Mouse (Mus musculus): ENCODE measurements around the gene Ctnnb1. TPM values are rescaled to one million over a fixed set of nuclear protein-coding genes. Genes with fewer than 3 reads are reported as not detected.
A peak's percentile ranks its signal among the peaks of the same experiment; 100 is the strongest.

The Ctnnb1 gene
- polyA plus RNA-seq (2015; fragmentation: Nextera tagmentation; extraction: Ambion mirVana), result 615 and 648 TPM in 2 replicates

DNA sequence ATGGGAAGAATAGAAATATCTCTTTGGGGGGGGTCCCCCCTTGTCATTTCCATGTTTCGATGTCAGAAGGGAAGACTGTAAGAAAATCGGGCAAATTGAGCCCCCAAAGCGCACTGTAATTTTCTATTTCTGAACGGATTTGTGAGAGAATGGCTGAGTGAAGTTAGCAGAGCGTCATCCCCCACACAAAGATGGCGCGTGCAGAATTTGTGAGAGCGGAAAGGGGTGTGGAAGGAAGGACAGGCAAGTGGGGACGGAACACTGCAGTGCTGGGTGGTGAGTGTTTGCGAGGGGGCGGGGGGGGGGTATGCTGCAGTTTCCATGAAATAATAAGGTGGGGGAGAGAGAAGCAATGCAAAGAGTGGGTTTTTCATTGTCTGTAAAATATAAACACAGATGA, at the start of gene Ctnnb1:
Ctnnb1 (plus strand) TSS at position 136 of the 400 bp plus-strand sequence.
- Histone ChIP-seq H3K4me1 (peaks cover 10% of the 10 kb centered on the region), H3K9me3 (no peaks in the 10 kb centered on the region), H3K4me2 (replicated peaks) (peak within 1 kb of the TSS; percentile 14; the same call in 1 of the 2 replicates), H3K27ac (replicated peaks) (peak within 1 kb of the TSS; percentile 57), H3K27me3 (no peaks in the 10 kb centered on the region), H3K4me3 (0 out of 2 replicates have a peak within 1 kb of the TSS, but pooled peaks have one; percentile 0), H3K9ac (replicated peaks) (no peak within 1 kb of the TSS), H3K36me3 (no peaks in the 10 kb centered on the region)
- ATAC-seq (replicated peaks), result no peak
- WGBS, result 37% methylated on average over 11 of the region's 11 CpGs

DNA sequence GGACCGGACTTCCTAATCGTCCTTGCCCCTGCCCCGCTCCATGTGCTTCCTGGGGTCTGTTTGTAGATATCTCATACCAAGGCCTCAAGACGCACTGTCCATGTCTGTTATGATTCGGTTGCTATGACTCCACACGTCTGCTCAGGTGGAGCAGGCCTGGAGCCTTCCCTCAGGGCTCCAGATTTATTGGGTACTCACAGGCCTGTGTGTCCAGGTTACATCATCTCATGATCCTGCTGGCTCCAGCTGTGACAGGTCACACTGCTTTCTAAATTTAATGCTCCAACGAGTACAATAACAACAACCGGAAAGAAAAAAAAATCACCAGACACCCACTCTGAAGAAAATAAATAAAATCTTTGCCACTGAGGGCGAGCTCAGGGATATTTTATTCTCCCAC, 48.7 kb upstream of the Ctnnb1 start:
- H3K9me3 ChIP-seq, result no peaks in the 10 kb centered on the region
- WGBS, result 89% methylated on average over 9 of the region's 9 CpGs
- ATAC-seq (replicated peaks), result no peak

GRCm38 (mm10) chr9:120881121-120881520, 47.9 kb upstream of the Ctnnb1 start:
- Histone ChIP-seq H3K9me3 (no peaks in the 10 kb centered on the region), H3K9ac (replicated peaks) (no peak overlapping the region), H3K4me2 (replicated peaks) (no peak overlapping the region), H3K27me3 (no peaks in the 10 kb centered on the region), H3K4me1 (peaks cover 15% of the 10 kb centered on the region), H3K4me3 (no peak overlapping the region), H3K36me3 (no peaks in the 10 kb centered on the region), H3K27ac (replicated peaks) (no peak overlapping the region)
- 88% methylated on average over 15 of the region's 15 CpGs for WGBS
- ATAC-seq (replicated peaks), result no peak

More for the DNA sequence above, 48.7 kb upstream of the Ctnnb1 start:
- Histone ChIP-seq H3K4me2 (replicated peaks) (no peak overlapping the region), H3K4me3 (no peak overlapping the region), H3K36me3 (no peaks in the 10 kb centered on the region), H3K27me3 (no peaks in the 10 kb centered on the region), H3K9ac (replicated peaks) (no peak overlapping the region), H3K4me1 (peaks cover 14% of the 10 kb centered on the region), H3K27ac (replicated peaks) (no peak overlapping the region)

GRCm38 (mm10) chr9:120881839-120882238, 47.2 kb upstream of the Ctnnb1 start:
- no peak overlapping the region for H3K4me3 ChIP-seq
- H3K9ac ChIP-seq (replicated peaks), result no peak overlapping the region
- 80% methylated on average over 4 of the region's 4 CpGs for WGBS
- no peak for ATAC-seq (replicated peaks)
- H3K4me1 ChIP-seq, result peaks cover 12% of the 10 kb centered on the region
- no peak overlapping the region for H3K4me2 ChIP-seq (replicated peaks)
- no peak overlapping the region for H3K27ac ChIP-seq (replicated peaks)
- no peaks in the 10 kb centered on the region for H3K9me3 ChIP-seq
- no peaks in the 10 kb centered on the region for H3K27me3 ChIP-seq
- no peaks in the 10 kb centered on the region for H3K36me3 ChIP-seq

- Histone ChIP-seq H3K27ac (replicated peaks) (peak overlapping the region; percentile 72), H3K4me2 (replicated peaks) (no peak overlapping the region)
- ATAC-seq (replicated peaks), result peak; percentile 68
Measured at GRCm38 (mm10) chr9:120884726-120885125, 44.3 kb upstream of the Ctnnb1 start.

DNA sequence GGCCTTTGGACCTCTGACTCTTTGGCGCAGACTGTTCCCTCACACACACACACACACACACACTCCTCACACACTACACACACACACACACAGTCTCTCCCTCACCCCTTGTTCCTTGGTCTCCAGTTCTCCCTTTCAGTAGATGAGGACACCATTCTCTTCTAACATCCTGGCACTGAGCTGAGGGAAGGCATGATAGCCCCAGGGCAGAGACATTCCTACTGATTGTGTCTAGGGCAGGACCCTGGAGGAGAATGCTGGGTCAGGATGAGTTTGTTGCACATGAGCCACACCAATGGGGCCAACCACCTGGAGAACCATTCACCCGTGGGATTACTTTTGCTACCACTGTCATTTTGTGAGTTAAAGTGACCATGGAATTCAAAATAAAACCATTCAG, 41.4 kb upstream of the Ctnnb1 start:
- no peak overlapping the region for H3K27ac ChIP-seq (replicated peaks)
- H3K4me2 ChIP-seq (replicated peaks), result no peak overlapping the region
- H3K36me3 ChIP-seq, result no peaks in the 10 kb centered on the region
- no peak overlapping the region for H3K4me3 ChIP-seq
- no peak for ATAC-seq (replicated peaks)
- peaks cover 12% of the 10 kb centered on the region for H3K4me1 ChIP-seq
- H3K9me3 ChIP-seq, result no peaks in the 10 kb centered on the region
- H3K27me3 ChIP-seq, result no peaks in the 10 kb centered on the region
- 91% methylated on average over 2 of the region's 2 CpGs for WGBS
- no peak overlapping the region for H3K9ac ChIP-seq (replicated peaks)

More at GRCm38 (mm10) chr9:120884726-120885125, 44.3 kb upstream of the Ctnnb1 start:
- Histone ChIP-seq H3K27me3 (no peaks in the 10 kb centered on the region), H3K4me3 (no peak overlapping the region), H3K36me3 (no peaks in the 10 kb centered on the region), H3K9ac (replicated peaks) (no peak overlapping the region), H3K4me1 (peaks cover 12% of the 10 kb centered on the region), H3K9me3 (no peaks in the 10 kb centered on the region)
- WGBS, result 31% methylated on average over 10 of the region's 10 CpGs

GRCm38 (mm10) chr9:120893435-120893834, 35.6 kb upstream of the Ctnnb1 start:
- WGBS, result 92% methylated on average over 11 of the region's 11 CpGs
- no peaks in the 10 kb centered on the region for H3K27me3 ChIP-seq
- H3K27ac ChIP-seq (replicated peaks), result no peak overlapping the region
- H3K36me3 ChIP-seq, result no peaks in the 10 kb centered on the region
- H3K9ac ChIP-seq (replicated peaks), result no peak overlapping the region
- H3K4me2 ChIP-seq (replicated peaks), result no peak overlapping the region
- H3K4me1 ChIP-seq, result no peaks in the 10 kb centered on the region
- ATAC-seq (replicated peaks), result no peak
- H3K4me3 ChIP-seq, result no peak overlapping the region
- H3K9me3 ChIP-seq, result no peaks in the 10 kb centered on the region

GRCm38 (mm10) chr9:120893971-120894370, 35.0 kb upstream of the Ctnnb1 start:
- no peaks in the 10 kb centered on the region for H3K36me3 ChIP-seq
- no peaks in the 10 kb centered on the region for H3K4me1 ChIP-seq

DNA sequence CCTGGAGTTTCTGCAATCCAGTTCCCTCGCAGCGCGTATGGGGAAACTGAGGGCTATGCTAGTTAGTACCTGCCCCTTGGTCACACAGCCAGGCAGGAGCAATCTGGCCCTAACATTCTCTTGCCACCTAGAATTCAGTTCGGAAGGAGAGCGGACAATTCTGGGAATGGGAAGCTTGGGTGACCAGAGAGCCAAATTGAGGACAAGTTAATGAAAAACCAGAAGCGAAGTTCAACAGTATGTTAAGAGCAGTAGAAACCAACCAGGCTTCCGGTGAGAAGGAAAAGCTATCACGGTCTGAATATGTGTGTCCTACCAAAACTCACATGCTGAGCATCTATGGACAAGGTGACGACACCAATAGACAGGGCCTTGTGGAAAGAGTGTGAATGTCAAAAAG, 34.6 kb upstream of the Ctnnb1 start:
- WGBS, result 95% methylated on average over 9 of the region's 9 CpGs

More at GRCm38 (mm10) chr9:120893971-120894370, 35.0 kb upstream of the Ctnnb1 start:
- Histone ChIP-seq H3K9me3 (no peaks in the 10 kb centered on the region), H3K9ac (replicated peaks) (no peak overlapping the region), H3K27ac (replicated peaks) (no peak overlapping the region), H3K27me3 (no peaks in the 10 kb centered on the region), H3K4me2 (replicated peaks) (no peak overlapping the region), H3K4me3 (no peak overlapping the region)
- WGBS, result 76% methylated on average over 10 of the region's 10 CpGs
- ATAC-seq (replicated peaks), result no peak

DNA sequence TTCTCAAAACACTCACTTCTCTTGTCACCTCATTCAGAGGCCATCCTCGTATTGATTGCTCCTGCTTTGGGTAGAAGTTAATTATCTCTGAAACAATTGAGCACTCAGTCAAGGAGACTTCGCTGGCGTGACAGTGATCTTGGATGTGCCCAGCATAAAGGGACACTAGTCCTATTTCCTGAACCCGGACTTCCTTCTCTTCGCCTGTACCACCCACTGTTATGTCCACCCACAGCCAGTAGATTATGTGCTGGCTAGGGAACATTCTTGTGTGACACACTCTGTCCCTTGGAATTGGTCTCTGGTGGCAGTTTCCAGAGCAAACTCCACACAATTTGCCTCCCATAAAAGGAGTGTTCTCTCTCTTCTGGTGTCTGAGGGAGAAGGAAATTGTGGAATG, 32.5 kb upstream of the Ctnnb1 start:
- H3K9ac ChIP-seq (replicated peaks), result no peak overlapping the region
- WGBS, result 55% methylated on average over 5 of the region's 5 CpGs

More for the DNA sequence above, 34.6 kb upstream of the Ctnnb1 start:
- H3K4me1 ChIP-seq, result no peaks in the 10 kb centered on the region
- no peak overlapping the region for H3K4me2 ChIP-seq (replicated peaks)
- H3K27me3 ChIP-seq, result no peaks in the 10 kb centered on the region
- H3K9me3 ChIP-seq, result no peaks in the 10 kb centered on the region
- no peak for ATAC-seq (replicated peaks)
- H3K4me3 ChIP-seq, result no peak overlapping the region
- H3K9ac ChIP-seq (replicated peaks), result no peak overlapping the region
- H3K36me3 ChIP-seq, result no peaks in the 10 kb centered on the region
- H3K27ac ChIP-seq (replicated peaks), result no peak overlapping the region

DNA sequence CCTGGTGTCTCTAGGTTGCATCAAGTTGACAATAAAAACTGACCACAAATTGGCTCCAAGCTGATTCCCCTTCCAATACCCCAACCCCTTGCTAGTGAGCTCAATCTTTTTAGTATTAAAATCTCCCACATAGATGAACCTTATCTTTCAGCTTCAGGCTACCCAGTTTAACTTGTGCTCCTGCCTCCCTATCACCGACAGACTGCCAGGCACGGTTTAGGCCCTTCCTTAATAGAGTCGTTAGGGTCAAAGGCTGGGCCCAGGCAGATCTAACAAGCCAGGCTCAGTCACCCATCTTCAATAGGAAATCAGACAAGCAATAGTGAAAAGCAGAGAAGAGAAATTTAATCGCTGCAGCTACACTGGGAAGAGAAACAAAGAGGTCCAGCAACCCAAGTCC, 31.7 kb upstream of the Ctnnb1 start:
- Histone ChIP-seq H3K9ac (replicated peaks) (no peak overlapping the region), H3K4me3 (no peak overlapping the region), H3K27me3 (no peaks in the 10 kb centered on the region), H3K36me3 (no peaks in the 10 kb centered on the region), H3K4me1 (no peaks in the 10 kb centered on the region), H3K4me2 (replicated peaks) (no peak overlapping the region), H3K9me3 (no peaks in the 10 kb centered on the region), H3K27ac (replicated peaks) (no peak overlapping the region)
- ATAC-seq (replicated peaks), result no peak
- WGBS, result 70% methylated on average over 4 of the region's 4 CpGs

More for the DNA sequence above, 32.5 kb upstream of the Ctnnb1 start:
- no peak overlapping the region for H3K27ac ChIP-seq (replicated peaks)
- no peak overlapping the region for H3K4me2 ChIP-seq (replicated peaks)
- H3K36me3 ChIP-seq, result no peaks in the 10 kb centered on the region
- ATAC-seq (replicated peaks), result no peak
- H3K4me3 ChIP-seq, result no peak overlapping the region
- H3K9me3 ChIP-seq, result no peaks in the 10 kb centered on the region
- no peaks in the 10 kb centered on the region for H3K4me1 ChIP-seq
- no peaks in the 10 kb centered on the region for H3K27me3 ChIP-seq

DNA sequence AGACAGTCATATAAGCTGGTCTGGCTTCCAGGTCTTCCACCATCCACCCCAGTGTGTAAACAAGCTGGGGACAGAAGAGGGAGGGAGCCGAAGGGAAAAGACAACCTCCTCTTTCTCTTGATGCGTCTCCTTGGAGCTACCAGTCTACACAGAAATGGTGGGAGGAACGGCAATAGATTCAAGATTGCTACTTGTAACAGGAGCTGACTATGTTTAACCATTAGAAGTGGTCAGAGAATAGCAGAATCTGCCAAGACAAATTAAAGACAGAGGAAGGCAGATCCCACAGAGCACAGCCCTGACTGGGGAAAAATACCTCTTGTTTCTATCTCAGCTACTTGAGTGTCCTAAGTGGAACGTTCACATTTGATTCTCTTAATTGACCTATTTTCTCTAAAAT, 29.2 kb upstream of the Ctnnb1 start:
- H3K27me3 ChIP-seq, result no peaks in the 10 kb centered on the region
- H3K4me3 ChIP-seq, result no peak overlapping the region
- H3K9me3 ChIP-seq, result no peaks in the 10 kb centered on the region
- H3K9ac ChIP-seq (replicated peaks), result no peak overlapping the region
- 72% methylated on average over 4 of the region's 4 CpGs for WGBS
- H3K4me1 ChIP-seq, result no peaks in the 10 kb centered on the region
- H3K27ac ChIP-seq (replicated peaks), result no peak overlapping the region
- no peak overlapping the region for H3K4me2 ChIP-seq (replicated peaks)
- no peaks in the 10 kb centered on the region for H3K36me3 ChIP-seq
- no peak for ATAC-seq (replicated peaks)
